Mouse (Mus musculus) natural killer cell, adult 2 months (primary cell): Measurements from ENCODE around the gene Hist1h3c.
"Not testable (repeated sequence)": the region's sequence is repeated elsewhere in the genome, so short reads cannot be mapped to it uniquely, and the experiment has no call there.

Source experiments
- DNase-seq, 2 experiments: peaks; one replicate each; pipeline ENCODE4 v3.0.0; 2022; ENCODE audit warnings: low spot score in 2 of 2

The Hist1h3c gene

GRCm38 (mm10) chr13:23705751-23706356 lies 39.5 kb downstream of the Hist1h3c start:
- no peak for DNase-seq

- DNase-seq: not testable (repeated sequence)
These were observed 42.6 kb downstream of the Hist1h3c start for GRCm38 (mm10) chr13:23702801-23703200.

DNA sequence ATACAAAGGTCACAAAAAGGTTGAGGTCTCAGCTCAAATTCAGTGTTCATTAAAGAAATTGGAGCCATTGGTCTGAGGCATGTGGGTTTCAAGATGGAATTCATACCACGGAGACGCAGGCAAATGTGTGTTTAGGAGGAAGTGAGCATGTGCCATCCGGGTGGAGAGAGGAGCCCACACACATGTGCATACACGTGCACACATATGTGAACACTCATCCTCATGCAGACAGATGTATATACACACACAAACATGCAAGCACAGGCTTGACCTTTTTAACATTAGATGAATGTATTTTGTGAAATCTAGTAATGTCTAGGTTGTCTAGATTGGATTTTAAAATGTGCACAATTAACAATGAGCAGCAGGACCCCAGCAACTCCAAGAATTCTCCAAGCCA lies 43.2 kb downstream of the Hist1h3c start:
- DNase-seq: no peak

- peak; percentile 83 to 84 for DNase-seq
These were observed 44.4 kb downstream of the Hist1h3c start for GRCm38 (mm10) chr13:23700786-23701520.

DNA sequence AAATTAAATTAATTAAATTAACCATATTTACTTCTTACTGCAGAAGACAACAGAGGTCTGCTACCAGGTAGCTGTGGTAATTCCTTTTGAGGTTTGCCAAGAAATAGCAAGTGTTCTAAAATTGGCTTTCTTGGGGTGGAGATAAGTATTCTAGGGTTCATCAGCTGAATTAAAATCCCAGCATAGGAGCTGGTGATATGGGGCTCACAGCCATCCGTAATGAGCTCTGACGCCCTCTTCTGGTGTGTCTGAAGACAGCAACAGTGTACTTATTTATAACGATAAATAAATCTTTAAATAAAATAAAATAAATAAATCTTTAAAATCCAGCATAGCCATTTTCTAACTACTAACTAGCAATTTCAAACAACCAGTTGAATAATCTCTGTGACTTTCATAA lies 45.6 kb downstream of the Hist1h3c start:
- DNase-seq: no peak

- no peak for DNase-seq
These were observed 46.4 kb downstream of the Hist1h3c start for GRCm38 (mm10) chr13:23698996-23699395.

DNA sequence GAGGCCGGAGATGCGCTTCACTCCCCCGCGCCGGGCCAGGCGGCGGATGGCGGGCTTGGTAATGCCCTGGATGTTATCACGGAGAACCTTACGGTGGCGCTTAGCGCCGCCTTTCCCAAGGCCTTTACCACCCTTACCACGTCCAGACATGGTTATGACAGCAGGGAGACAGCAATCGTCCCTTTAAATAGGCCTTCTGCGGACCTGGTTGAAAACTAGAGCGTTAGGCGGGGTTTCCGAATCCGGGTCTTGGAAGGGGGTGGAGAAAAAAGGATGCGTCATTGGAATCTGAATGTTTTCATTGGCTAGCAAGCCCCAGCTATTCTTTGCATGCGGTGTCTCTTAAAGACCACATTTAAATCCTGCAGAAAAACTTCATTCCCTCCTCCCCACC lies 47.1 kb downstream of the Hist1h3c start, which contains the start of gene Hist1h4c:
TSS of gene Hist1h4c (minus strand) at position 155 of the 394 bp plus-strand sequence.
- peak; percentile 99 for DNase-seq

- DNase-seq: peak; percentile 64 to 74
These were observed 47.7 kb downstream of the Hist1h3c start for GRCm38 (mm10) chr13:23697491-23698299.

- DNase-seq: no peak
These were observed 49.3 kb downstream of the Hist1h3c start for GRCm38 (mm10) chr13:23696061-23696474.

DNA sequence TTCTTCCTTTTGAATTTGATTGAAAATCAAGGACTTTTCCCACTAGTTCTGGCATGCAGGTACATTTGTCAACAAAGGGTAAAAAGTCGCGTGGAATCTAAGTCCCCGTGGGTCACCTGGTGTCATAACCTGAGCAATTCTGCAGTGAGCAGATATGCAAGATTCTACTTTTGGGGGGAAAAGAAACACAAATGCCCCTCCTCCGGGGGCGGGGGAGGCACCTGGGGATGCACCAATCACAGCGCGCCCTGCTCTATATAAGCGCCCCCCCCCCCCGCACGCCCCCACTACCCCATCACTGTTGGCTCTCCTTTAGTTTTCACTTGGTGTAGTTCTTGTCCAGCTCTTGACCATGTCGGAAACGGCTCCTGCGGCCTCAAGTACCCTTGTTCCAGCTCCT lies 49.9 kb downstream of the Hist1h3c start, which contains the start of gene Hist1h1t:
TSS of gene Hist1h1t (plus strand) at position 301 of the 400 bp plus-strand sequence.
- DNase-seq: no peak
